Mouse (Mus musculus): Measurements from ENCODE around the gene Wdr26.

DNA sequence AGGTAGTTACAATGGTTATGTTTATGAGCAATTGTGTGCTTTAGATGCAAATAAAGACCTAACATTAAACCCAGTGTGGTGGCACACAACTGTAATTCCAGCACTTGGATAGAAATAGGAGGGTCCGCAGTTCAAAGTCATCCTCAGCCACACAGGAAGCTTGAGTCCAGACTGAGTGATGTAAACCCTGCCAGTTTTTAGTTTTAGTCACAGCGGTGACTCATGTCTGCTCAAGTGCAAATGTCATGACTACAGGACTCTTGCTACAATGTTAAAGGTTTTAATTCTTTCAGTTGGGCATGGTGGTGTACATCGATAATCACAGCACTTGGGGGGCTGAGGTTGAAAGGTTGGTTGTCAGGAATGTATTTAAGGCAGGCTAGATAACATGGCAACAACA, 85.9 kb downstream of the Wdr26 start:
- no peak for TF ChIP-seq POLR2A (IDR thresholded peaks at IDR 0.05; ENCODE audit: insufficient read length, low read depth)
- TF ChIP-seq USF1 (IDR thresholded peaks at IDR 0.05; ENCODE audit: low read depth): no peak
- no peak for TF ChIP-seq MAX (IDR thresholded peaks at IDR 0.05; ENCODE audit: low read depth)
- TF ChIP-seq REST (IDR thresholded peaks at IDR 0.05; ENCODE audit: insufficient read depth, insufficient read length): no peak
- TF ChIP-seq MYOD1 (IDR thresholded peaks at IDR 0.05; ENCODE audit: control insufficient read depth in 1 of 3, insufficient read length in 2 of 3, low read depth in 2 of 3): no peak
- no peak for TF ChIP-seq CEBPB (IDR thresholded peaks at IDR 0.05; ENCODE audit: insufficient read depth, poor library complexity, severe bottlenecking)
- no peak for TF ChIP-seq POLR2AphosphoS2 (IDR thresholded peaks at IDR 0.05; ENCODE audit: insufficient read length, low read depth)
- TF ChIP-seq TCF12 (IDR thresholded peaks at IDR 0.05; ENCODE audit: insufficient read depth, poor library complexity, severe bottlenecking): no peak
- no peak for TF ChIP-seq TCF3 (IDR thresholded peaks at IDR 0.05; ENCODE audit: insufficient read length, low read depth)
- no peak for TF ChIP-seq E2F4 (IDR thresholded peaks at IDR 0.05; ENCODE audit: insufficient read depth)
- no peak for TF ChIP-seq SRF (IDR thresholded peaks at IDR 0.05; ENCODE audit: control insufficient read depth, insufficient read length, low read depth)
- TF ChIP-seq MYOG (IDR thresholded peaks at IDR 0.05; ENCODE audit: control insufficient read depth in 1 of 3, insufficient read depth in 1 of 3, insufficient read length in 2 of 3, low read depth in 2 of 3): no peak

All from myocyte (in vitro differentiated cells).